Comparison of ENCODE assay signal across 32 mouse cellular contexts in genomic region chr1:86005540-86005939, GRCm38 (mm10). TPM values are rescaled to one million over a fixed set of nuclear protein-coding genes. Genes with fewer than 3 reads are reported as not detected.
DNase-seq lines count a peak whose midpoint lies in the region; ATAC-seq and TF ChIP-seq lines count a peak whose summit lies in the region.
"Had no signal": no experiment of that assay in that cellular context is flagged by ENCODE, and none has a peak within 500 bp of the region (broad histone marks: within the 10 kb centered on the region; RNA-seq: fewer than 3 reads in every experiment).

No protein-coding gene starts in this region.

- WGBS in thymus, adult 2 months, result 41% methylated on average over 10 of the region's 10 CpGs
- WGBS in heart, embryonic 12.5 days, result 81% methylated on average over 10 of the region's 10 CpGs

- H3K9ac ChIP-seq in heart, embryonic 12.5 days, result no peak overlapping the region
- H3K9ac ChIP-seq: forebrain, embryonic 15.5 days; heart, embryonic 15.5 days; hindbrain, embryonic 13.5 days; limb, embryonic 12.5 days; liver, embryonic 15.5 days; lung, embryonic 15.5 days; midbrain, embryonic 12.5 days; neural tube, embryonic 13.5 days; stomach, embryonic 15.5 days had no signal

- TF ChIP-seq CTCF in thymus, adult 2 months (IDR thresholded peaks at IDR 0.05; ENCODE audit: borderline replicate concordance, control insufficient read depth, extremely low read depth, insufficient read depth, low read length, poor library complexity), result no peak
- no peak for TF ChIP-seq CTCF in gastrocnemius, adult 2 months (IDR thresholded peaks at IDR 0.05)

- H3K36me3 ChIP-seq in thymus, adult 2 months (ENCODE audit: control insufficient read depth, insufficient read depth, low read length), result no peaks in the 10 kb centered on the region
- no peaks in the 10 kb centered on the region for H3K36me3 ChIP-seq in heart, embryonic 12.5 days
- H3K36me3 ChIP-seq: forebrain, embryonic 15.5 days; G1E; heart, embryonic 15.5 days; hindbrain, embryonic 13.5 days; limb, embryonic 12.5 days; liver, embryonic 15.5 days; lung, embryonic 15.5 days; midbrain, embryonic 12.5 days; neural tube, embryonic 13.5 days; stomach, embryonic 15.5 days had no signal

- H3K27me3 ChIP-seq in thymus, adult 2 months (ENCODE audit: control insufficient read depth, insufficient read depth, low read length), result no peaks in the 10 kb centered on the region
- peaks cover 6% of the 10 kb centered on the region for H3K27me3 ChIP-seq in heart, embryonic 12.5 days (replicated peaks)
- H3K27me3 ChIP-seq: forebrain, embryonic 15.5 days; heart, embryonic 15.5 days; hindbrain, embryonic 13.5 days; limb, embryonic 12.5 days; liver, embryonic 15.5 days; lung, embryonic 15.5 days; neural tube, embryonic 13.5 days; stomach, embryonic 15.5 days had no signal

- peak; percentile 25 for DNase-seq in heart, adult 11 months
- no peak for DNase-seq in heart, postnatal 4 days
- peak; percentile 17 for DNase-seq in thymus, postnatal 4 days
- DNase-seq in thymus, adult 2 months, result no peak
- peak; percentile 77 for DNase-seq in induced T-regulatory cell, adult 2 months (ENCODE audit: low read depth)
- no peak for DNase-seq in gastrocnemius, adult 2 months
- DNase-seq: adrenal gland, postnatal 14 days; cerebellum, adult 11 months; cerebellum, adult 9-10 months; cerebellum, postnatal 36 days; gastrocnemius, postnatal 10 days; heart, postnatal 36 days; kidney, adult 11 months; kidney, postnatal 14 days; lung, postnatal 4 days had no signal

- H3K4me3 ChIP-seq in thymus, adult 2 months (ENCODE audit: control insufficient read depth, insufficient read depth, low read length), result no peak overlapping the region
- H3K4me3 ChIP-seq in gastrocnemius, adult 2 months, result no peak overlapping the region
- no peak overlapping the region for H3K4me3 ChIP-seq in heart, embryonic 12.5 days
- H3K4me3 ChIP-seq: forebrain, embryonic 15.5 days; heart, embryonic 15.5 days; hindbrain, embryonic 13.5 days; limb, embryonic 12.5 days; liver, embryonic 15.5 days; lung, embryonic 15.5 days; megakaryocyte, embryonic 14.5 days; midbrain, embryonic 12.5 days; myocyte; neural tube, embryonic 13.5 days; stomach, embryonic 15.5 days had no signal

- intact Hi-C loops in gastrocnemius, adult 2 months (cut with DNase I), result no loop called here

- H3K9me3 ChIP-seq in heart, embryonic 12.5 days (replicated peaks), result no peaks in the 10 kb centered on the region
- H3K9me3 ChIP-seq: forebrain, embryonic 15.5 days; G1E; heart, embryonic 15.5 days; hindbrain, embryonic 13.5 days; limb, embryonic 12.5 days; liver, embryonic 15.5 days; lung, embryonic 15.5 days; megakaryocyte, embryonic 14.5 days; midbrain, embryonic 12.5 days; neural tube, embryonic 13.5 days; stomach, embryonic 15.5 days had no signal

- no peak for ATAC-seq in heart, embryonic 12.5 days (ENCODE audit: insufficient number of reproducible peaks, low FRiP score)
- ATAC-seq: forebrain, embryonic 15.5 days had no signal

- H3K4me2 ChIP-seq in heart, embryonic 12.5 days, result no peak overlapping the region
- H3K4me2 ChIP-seq: forebrain, embryonic 15.5 days; heart, embryonic 15.5 days; hindbrain, embryonic 13.5 days; limb, embryonic 12.5 days; liver, embryonic 15.5 days; lung, embryonic 15.5 days; midbrain, embryonic 12.5 days; neural tube, embryonic 13.5 days; stomach, embryonic 15.5 days had no signal

- peaks cover 13% of the 10 kb centered on the region for H3K4me1 ChIP-seq in thymus, adult 2 months (replicated peaks; ENCODE audit: control insufficient read depth, insufficient read depth, low read length)
- peaks cover 4% of the 10 kb centered on the region; the same call in 1 of the 2 replicates for H3K4me1 ChIP-seq in heart, embryonic 12.5 days (replicated peaks)
- H3K4me1 ChIP-seq: limb, embryonic 12.5 days; lung, embryonic 15.5 days; neural tube, embryonic 13.5 days; stomach, embryonic 15.5 days had no signal

- no peak for TF ChIP-seq POLR2A in thymus, adult 2 months (IDR thresholded peaks at IDR 0.05; ENCODE audit: control insufficient read depth, extremely low read depth, insufficient read depth, low read length, poor library complexity)

- no peak overlapping the region for H3K27ac ChIP-seq in thymus, adult 2 months (ENCODE audit: control insufficient read depth, insufficient read depth, low read length)
- H3K27ac ChIP-seq in gastrocnemius, adult 2 months, result no peak overlapping the region
- H3K27ac ChIP-seq in heart, embryonic 12.5 days (ENCODE audit: poor library complexity, severe bottlenecking), result no peak overlapping the region
- H3K27ac ChIP-seq: forebrain, embryonic 15.5 days; heart, embryonic 15.5 days; hindbrain, embryonic 13.5 days; limb, embryonic 12.5 days; liver, embryonic 15.5 days; lung, embryonic 15.5 days; midbrain, embryonic 12.5 days; neural tube, embryonic 13.5 days; stomach, embryonic 15.5 days had no signal

RNA-seq across cellular contexts. Expression of gene Spata3, which starts 11.1 kb away (rescaled TPM):
- not detected for total RNA-seq in heart, postnatal 4 days (2021)
- polyA plus RNA-seq in thymus, adult 2 months (2012; rRNA removed), result 0.49 TPM in 1 of 2 replicates, not detected in the other
- not detected for total RNA-seq in gastrocnemius, adult 2 months (2021)
- not detected in 2 replicates for polyA plus RNA-seq in heart, embryonic 12.5 days (2016; fragmentation: Nextera tagmentation; extraction: Ambion mirVana)
- total RNA-seq: adrenal gland, postnatal 14 days; G1E; gastrocnemius, postnatal 10 days; heart, postnatal 36 days; liver, adult 2 months; midbrain, postnatal 0 days had no signal
- polyA plus RNA-seq: embryonic facial prominence, embryonic 11.5 days; G1E; heart, embryonic 15.5 days; limb, embryonic 12.5 days; liver, adult 2 months; lung, embryonic 15.5 days; myocyte; neural tube, embryonic 13.5 days; stomach, embryonic 15.5 days had no signal

RNA-seq across cellular contexts. Expression of gene 2810459M11Rik, which starts 40.1 kb away (rescaled TPM):
- total RNA-seq in heart, postnatal 4 days (2021), result not detected
- polyA plus RNA-seq in thymus, adult 2 months (2012; rRNA removed), result 0.13 and 0.34 TPM in 2 replicates
- total RNA-seq in gastrocnemius, adult 2 months (2021), result under 1 TPM in 1 of 2 experiments, not detected in 1; 0.10 TPM
- polyA plus RNA-seq in heart, embryonic 12.5 days (2016; fragmentation: Nextera tagmentation; extraction: Ambion mirVana), result 0.71 and 0.79 TPM in 2 replicates
- total RNA-seq: heart, postnatal 36 days had no signal
- polyA plus RNA-seq: G1E, myocyte had no signal

RNA-seq across cellular contexts. Expression of gene Gpr55, which starts 44.7 kb away (rescaled TPM):
- total RNA-seq in heart, postnatal 4 days (2021), result not detected
- polyA plus RNA-seq in thymus, adult 2 months (2012; rRNA removed), result 1.5 and 1.8 TPM in 2 replicates
- total RNA-seq in gastrocnemius, adult 2 months (2021), result not detected
- polyA plus RNA-seq in heart, embryonic 12.5 days (2016; fragmentation: Nextera tagmentation; extraction: Ambion mirVana), result 0.08 and 0.09 TPM in 2 replicates
- total RNA-seq: gastrocnemius, postnatal 10 days; heart, postnatal 36 days had no signal
- polyA plus RNA-seq: embryonic facial prominence, embryonic 11.5 days; kidney, embryonic 14.5 days; limb, embryonic 12.5 days; myocyte; neural tube, embryonic 13.5 days had no signal

RNA-seq across cellular contexts. Expression of gene Psmd1, which starts 58.6 kb away (rescaled TPM):
- 100 to 1,000 TPM; 113 to 118 TPM for total RNA-seq in heart, postnatal 4 days (2021)
- polyA plus RNA-seq in thymus, adult 2 months (2012; rRNA removed), result 59.7 and 61.2 TPM in 2 replicates
- total RNA-seq in gastrocnemius, adult 2 months (2021), result 100 to 1,000 TPM; 111 to 140 TPM
- 154 and 159 TPM in 2 replicates for polyA plus RNA-seq in heart, embryonic 12.5 days (2016; fragmentation: Nextera tagmentation; extraction: Ambion mirVana)

Comparison
In these comparisons a context has a peak if more than half of its experiments do, and no peak if none do; other contexts are left out.
1. DNase-seq: peak in heart, adult 11 months (single experiment), thymus, postnatal 4 days (single experiment) and induced T-regulatory cell, adult 2 months (single experiment); none in heart, postnatal 4 days (single experiment), thymus, adult 2 months (single experiment) and gastrocnemius, adult 2 months (single experiment).